Mouse (Mus musculus) forebrain, embryonic 15.5 days (tissue): ENCODE results near the gene Pfkm. TPM values are rescaled to one million over a fixed set of nuclear protein-coding genes. Genes with fewer than 3 reads are reported as not detected.

Source experiments
- ATAC-seq: fragments of 200-750 bp; cut with Nextera tagmentation; replicated peaks from 2 replicates; pipeline ENCODE4 v1.8.0; 2017; ENCODE audit warnings: mild to moderate bottlenecking, moderate TSS enrichment, moderate library complexity
- H3K27ac ChIP-seq: fragments of 300-500 bp; sonication (generic); replicated peaks from 2 replicates; pipeline ENCODE4 v1.5.1; 2015; ENCODE audit warnings: mild to moderate bottlenecking, inconsistent platforms
- H3K27me3 ChIP-seq: fragments of 300-500 bp; sonication (generic); 2 replicates; pipeline ENCODE4 v1.6.1; 2015; ENCODE audit warnings: inconsistent platforms
- H3K36me3 ChIP-seq: fragments of 300-500 bp; sonication (generic); 2 replicates; pipeline ENCODE4 v1.6.1; 2015; ENCODE audit warnings: mild to moderate bottlenecking, inconsistent platforms
- H3K4me1 ChIP-seq: fragments of 300-500 bp; sonication (generic); 2 replicates; pipeline ENCODE4 v1.6.1; 2015; ENCODE audit warnings: inconsistent platforms
- H3K4me2 ChIP-seq: fragments of 300-500 bp; sonication (generic); replicated peaks from 2 replicates; pipeline ENCODE4 v1.6.1; 2015; ENCODE audit warnings: mild to moderate bottlenecking, inconsistent platforms
- H3K4me3 ChIP-seq: fragments of 300-500 bp; sonication (generic); 2 replicates; pipeline ENCODE4 v1.5.1; 2015; ENCODE audit warnings: mild to moderate bottlenecking, inconsistent platforms
- H3K9ac ChIP-seq: fragments of 300-500 bp; sonication (generic); replicated peaks from 2 replicates; pipeline ENCODE4 v1.6.1; 2015; ENCODE audit warnings: mild to moderate bottlenecking, inconsistent platforms
- H3K9me3 ChIP-seq: fragments of 300-500 bp; sonication (generic); 2 replicates; pipeline ENCODE4 v1.6.1; 2016; ENCODE audit warnings: inconsistent platforms
- WGBS: fragments of 180-500 bp; shearing (Covaris S2); methylation state at CpG from one replicate; pipeline ENCODE4 v1.1.7; 2015; ENCODE audit warnings: mixed read lengths; 5-methylcytosine and 5-hydroxymethylcytosine counted together
- polyA plus RNA-seq: library from polyadenylated mRNA; unstranded; fragments of >200 nt; fragmentation: Nextera tagmentation; extraction: Ambion mirVana; gene quantifications from 2 replicates; pipeline ENCODE4 v1.2.1, GENCODE M21; 2015

The Pfkm gene
- polyA plus RNA-seq, 1 experiment from 2014 or later, result 84.4 TPM

DNA sequence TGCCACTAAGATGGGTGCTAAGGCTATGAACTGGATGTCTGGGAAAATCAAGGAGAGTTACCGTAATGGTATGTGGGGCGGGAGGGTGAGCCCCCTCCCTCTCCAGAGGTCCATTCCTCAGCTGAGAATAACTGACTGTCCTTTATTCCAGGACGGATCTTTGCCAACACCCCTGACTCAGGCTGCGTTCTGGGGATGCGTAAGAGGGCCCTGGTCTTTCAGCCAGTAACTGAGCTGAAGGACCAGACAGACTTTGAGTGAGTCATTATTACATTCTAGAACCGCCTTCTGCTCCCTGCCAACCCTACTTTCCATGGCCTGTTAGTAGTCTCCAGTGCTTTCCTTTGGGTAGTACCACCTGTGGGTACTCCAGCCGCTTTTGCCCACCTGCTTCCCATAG is 39.1 kb downstream of the Pfkm start:
- H3K4me2 ChIP-seq, result no peak overlapping the region
- no peak overlapping the region for H3K27ac ChIP-seq
- peaks cover 84% of the 10 kb centered on the region for H3K36me3 ChIP-seq
- no peak for ATAC-seq
- H3K4me1 ChIP-seq, result no peaks in the 10 kb centered on the region
- H3K27me3 ChIP-seq, result no peaks in the 10 kb centered on the region
- no peak overlapping the region for H3K9ac ChIP-seq
- H3K9me3 ChIP-seq, result no peaks in the 10 kb centered on the region
- H3K4me3 ChIP-seq, result no peak overlapping the region
- 93% methylated on average over 7 of the region's 7 CpGs for WGBS

DNA sequence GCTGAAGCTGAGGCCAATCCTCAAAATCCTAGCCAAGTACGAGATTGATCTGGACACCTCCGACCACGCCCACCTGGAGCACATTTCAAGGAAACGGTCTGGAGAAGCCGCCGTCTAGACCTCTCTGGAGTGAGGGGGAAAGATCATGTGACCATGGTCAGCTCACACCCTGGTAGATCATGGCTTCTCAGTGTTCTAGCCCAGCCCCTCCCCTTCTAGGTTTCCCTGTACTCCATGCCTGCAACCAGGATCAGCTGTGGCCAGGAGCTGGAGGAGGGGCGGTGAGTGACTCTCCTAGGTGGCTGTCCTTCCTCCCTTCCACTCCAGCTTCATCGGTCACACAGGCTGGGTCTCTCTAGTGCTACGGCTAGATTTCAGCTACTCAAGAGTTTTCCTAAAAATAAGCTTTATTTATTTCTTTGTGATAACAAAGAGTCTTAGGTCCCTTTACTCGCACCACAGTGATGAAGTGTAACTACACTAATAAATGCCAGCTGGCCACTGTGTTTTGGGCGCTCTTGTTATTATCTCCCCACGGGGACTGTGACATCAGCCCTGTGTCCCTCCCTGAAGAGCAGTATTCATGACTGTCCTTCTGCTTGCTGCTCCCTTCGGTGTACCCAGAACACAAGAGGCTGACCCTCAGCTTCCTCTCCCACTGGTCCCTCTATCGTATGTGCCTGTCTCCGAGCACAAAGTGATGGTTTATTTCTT is 39.7 kb downstream of the Pfkm start:
- 91% methylated on average over 15 of the region's 15 CpGs for WGBS
- H3K4me1 ChIP-seq, result no peaks in the 10 kb centered on the region
- no peak overlapping the region for H3K9ac ChIP-seq
- H3K27ac ChIP-seq, result no peak overlapping the region
- no peaks in the 10 kb centered on the region for H3K9me3 ChIP-seq
- peaks cover 88% of the 10 kb centered on the region for H3K36me3 ChIP-seq
- H3K4me2 ChIP-seq, result no peak overlapping the region
- ATAC-seq, result no peak
- no peak overlapping the region for H3K4me3 ChIP-seq
- H3K27me3 ChIP-seq, result no peaks in the 10 kb centered on the region

DNA sequence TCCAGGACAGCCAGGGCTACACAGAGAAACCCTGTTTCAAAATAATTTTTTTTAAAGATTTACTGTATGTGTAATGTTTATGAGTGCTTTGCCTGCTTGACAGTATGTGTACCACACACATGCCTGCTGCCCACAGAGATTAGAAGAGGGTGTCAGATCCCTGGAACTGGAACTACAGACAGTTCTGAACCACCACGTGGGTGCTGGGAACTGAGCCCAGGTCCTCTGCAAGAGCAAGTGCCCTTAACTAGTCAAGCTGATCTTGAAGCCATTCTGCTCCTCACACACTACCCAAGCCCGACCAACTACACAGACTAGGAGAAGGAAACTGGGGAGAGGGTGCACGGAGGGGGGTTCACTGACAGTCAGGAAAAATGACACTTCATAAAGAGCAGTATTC is 41.1 kb downstream of the Pfkm start:
- no peak for ATAC-seq
- Histone ChIP-seq H3K9ac (no peak overlapping the region), H3K4me1 (no peaks in the 10 kb centered on the region), H3K27me3 (no peaks in the 10 kb centered on the region), H3K9me3 (no peaks in the 10 kb centered on the region), H3K36me3 (peaks cover 84% of the 10 kb centered on the region), H3K27ac (no peak overlapping the region), H3K4me2 (no peak overlapping the region), H3K4me3 (no peak overlapping the region)
- 94% methylated on average over 3 of the region's 3 CpGs for whole genome bisulfite sequencing

DNA sequence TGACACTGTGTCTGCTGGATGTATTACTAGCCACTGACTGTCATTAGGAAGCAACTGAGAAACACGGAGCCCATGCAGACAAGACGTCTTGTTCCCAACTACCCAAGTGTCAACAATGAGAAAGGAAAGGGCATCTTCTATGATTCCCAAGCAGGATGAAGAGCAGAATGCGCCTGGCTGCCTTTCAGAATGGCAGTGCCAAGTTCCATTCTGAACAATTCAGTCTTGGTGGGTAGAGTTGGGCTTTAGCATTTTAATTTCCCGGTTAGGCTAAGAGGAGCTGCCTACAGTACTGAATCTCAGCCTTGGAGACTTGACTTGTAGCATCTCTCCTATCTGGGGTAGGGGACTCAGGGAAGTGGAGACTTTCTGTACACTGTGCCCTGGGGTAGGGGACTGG is 41.6 kb downstream of the Pfkm start:
- no peak overlapping the region for H3K9ac ChIP-seq
- no peaks in the 10 kb centered on the region for H3K9me3 ChIP-seq
- H3K4me1 ChIP-seq, result no peaks in the 10 kb centered on the region
- no peak overlapping the region for H3K4me2 ChIP-seq
- 90% methylated on average over 4 of the region's 4 CpGs for WGBS
- H3K4me3 ChIP-seq, result no peak overlapping the region
- H3K27me3 ChIP-seq, result no peaks in the 10 kb centered on the region
- H3K36me3 ChIP-seq, result peaks cover 83% of the 10 kb centered on the region
- no peak for ATAC-seq
- H3K27ac ChIP-seq, result no peak overlapping the region

DNA sequence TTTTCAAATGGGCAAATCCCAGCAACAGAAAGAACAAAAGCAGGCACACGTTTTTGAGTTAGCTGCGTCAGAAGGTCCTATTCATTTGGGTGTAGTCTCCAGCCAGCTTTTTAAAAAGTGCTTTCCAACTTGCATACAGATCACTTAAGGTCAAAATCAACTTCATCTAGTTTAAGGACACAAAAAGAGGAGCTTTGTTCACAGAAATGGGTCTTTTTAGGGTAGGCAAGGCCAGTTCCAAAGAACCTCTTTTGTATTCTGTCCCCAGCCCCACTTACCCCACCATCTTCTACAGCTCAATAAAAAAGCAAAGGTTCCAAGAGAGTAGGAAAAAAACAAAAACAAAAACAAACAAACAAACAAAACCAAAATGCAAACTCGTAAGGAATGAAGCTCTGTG is 42.3 kb downstream of the Pfkm start:
- 62% methylated on average over 3 of the region's 3 CpGs for WGBS
- no peak overlapping the region for H3K27ac ChIP-seq
- peaks cover 85% of the 10 kb centered on the region for H3K36me3 ChIP-seq
- no peaks in the 10 kb centered on the region for H3K4me1 ChIP-seq
- ATAC-seq, result no peak
- no peak overlapping the region for H3K4me2 ChIP-seq
- H3K27me3 ChIP-seq, result no peaks in the 10 kb centered on the region
- H3K9me3 ChIP-seq, result no peaks in the 10 kb centered on the region
- no peak overlapping the region for H3K9ac ChIP-seq
- no peak overlapping the region for H3K4me3 ChIP-seq

DNA sequence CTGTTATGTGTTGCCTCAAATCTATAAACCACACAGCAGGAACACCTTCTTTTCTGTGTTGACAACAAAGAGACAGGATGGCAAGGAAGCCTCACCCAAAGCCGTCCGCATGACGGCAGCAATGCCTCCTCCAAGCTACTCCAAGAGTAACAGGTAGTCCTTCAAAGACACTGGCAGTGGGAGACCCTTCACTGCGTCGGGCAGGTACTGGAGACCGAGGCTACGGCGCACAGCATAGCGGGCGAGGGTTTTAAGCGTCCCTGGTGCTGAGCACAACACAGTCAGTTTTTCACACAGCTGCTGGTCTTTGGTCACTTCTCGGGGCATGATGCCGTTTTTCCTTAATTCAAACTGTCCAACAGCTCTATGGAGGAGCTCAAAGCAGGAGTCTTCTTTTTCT is 43.3 kb downstream of the Pfkm start:
- H3K4me2 ChIP-seq, result no peak overlapping the region
- H3K27ac ChIP-seq, result no peak overlapping the region
- H3K9ac ChIP-seq, result no peak overlapping the region
- no peaks in the 10 kb centered on the region for H3K27me3 ChIP-seq
- no peaks in the 10 kb centered on the region for H3K4me1 ChIP-seq
- H3K36me3 ChIP-seq, result peaks cover 89% of the 10 kb centered on the region
- no peaks in the 10 kb centered on the region for H3K9me3 ChIP-seq
- no peak for ATAC-seq
- 95% methylated on average over 13 of the region's 13 CpGs for WGBS
- H3K4me3 ChIP-seq, result no peak overlapping the region

DNA sequence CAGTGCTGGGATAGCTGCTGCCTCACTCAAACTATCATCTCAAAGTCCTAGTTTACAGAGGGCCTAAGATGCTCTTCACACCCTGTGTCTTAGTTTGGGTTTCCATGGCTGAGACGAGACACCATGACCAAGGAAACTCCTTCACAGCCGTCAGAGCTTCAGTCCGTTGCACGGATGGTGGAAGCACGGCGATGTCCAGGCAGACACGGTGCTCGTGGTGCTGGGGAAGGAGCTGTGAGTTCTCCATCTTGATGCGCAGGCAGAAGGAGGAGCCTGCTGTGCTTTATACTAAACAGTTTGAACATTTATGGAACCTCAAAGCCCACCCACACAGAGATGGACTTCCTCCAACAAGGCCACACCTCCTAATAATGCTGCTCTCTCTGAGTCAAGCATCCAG is 44.5 kb downstream of the Pfkm start:
- no peak overlapping the region for H3K9ac ChIP-seq
- no peak overlapping the region for H3K27ac ChIP-seq
- peaks cover 87% of the 10 kb centered on the region for H3K36me3 ChIP-seq
- no peak overlapping the region for H3K4me2 ChIP-seq
- no peak overlapping the region for H3K4me3 ChIP-seq
- H3K4me1 ChIP-seq, result no peaks in the 10 kb centered on the region
- H3K9me3 ChIP-seq, result no peaks in the 10 kb centered on the region
- 90% methylated on average over 9 of the region's 9 CpGs for WGBS
- no peaks in the 10 kb centered on the region for H3K27me3 ChIP-seq
- no peak for ATAC-seq

DNA sequence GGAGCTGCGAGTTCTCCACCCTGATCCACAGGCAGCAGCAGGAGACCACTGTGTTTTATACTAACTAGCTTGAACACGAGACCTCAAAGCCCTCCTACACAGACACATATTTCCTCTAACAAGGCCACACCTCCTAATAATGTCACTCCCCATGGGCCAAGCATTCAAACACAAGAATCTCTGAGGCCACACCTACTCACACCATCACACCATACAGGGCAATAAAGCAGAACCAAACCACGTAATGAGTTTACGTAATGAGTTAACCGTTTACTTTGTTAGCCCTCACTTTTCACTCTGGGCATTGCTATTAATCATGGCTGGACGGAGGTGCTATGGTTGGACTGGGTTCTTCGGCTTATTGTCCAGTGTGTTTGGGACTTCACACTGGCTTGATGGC is 47.4 kb downstream of the Pfkm start:
- no peak overlapping the region for H3K27ac ChIP-seq
- ATAC-seq, result no peak
- whole genome bisulfite sequencing, result 83% methylated on average over 7 of the region's 7 CpGs
- no peak overlapping the region for H3K4me2 ChIP-seq
- no peaks in the 10 kb centered on the region for H3K9me3 ChIP-seq
- peaks cover 63% of the 10 kb centered on the region for H3K36me3 ChIP-seq
- no peak overlapping the region for H3K4me3 ChIP-seq
- H3K27me3 ChIP-seq, result no peaks in the 10 kb centered on the region
- peaks cover 8% of the 10 kb centered on the region for H3K4me1 ChIP-seq
- no peak overlapping the region for H3K9ac ChIP-seq

DNA sequence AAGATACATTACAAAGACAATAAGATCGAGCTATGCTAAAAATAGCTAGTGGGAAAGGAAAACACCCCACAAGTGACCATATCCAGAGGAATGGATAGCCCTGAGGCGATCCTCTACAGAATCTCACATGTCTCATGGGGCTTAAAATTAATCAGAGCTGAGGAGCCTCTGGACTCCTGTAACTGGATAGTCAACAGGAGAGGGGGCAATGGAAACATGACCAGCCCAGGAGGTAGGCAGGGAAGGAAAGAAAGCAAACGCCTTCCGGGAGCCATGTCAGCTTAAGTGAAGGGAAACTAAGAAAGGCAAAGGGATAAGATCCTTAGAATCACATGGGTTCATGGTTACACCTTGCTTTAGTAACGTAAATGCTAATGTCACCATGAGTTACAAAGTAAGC is 48.4 kb downstream of the Pfkm start:
- WGBS, result 93% methylated on average over 5 of the region's 5 CpGs
- Histone ChIP-seq H3K4me2 (no peak overlapping the region), H3K4me1 (peaks cover 12% of the 10 kb centered on the region), H3K27ac (no peak overlapping the region), H3K9ac (no peak overlapping the region), H3K27me3 (no peaks in the 10 kb centered on the region), H3K36me3 (peaks cover 53% of the 10 kb centered on the region), H3K4me3 (no peak overlapping the region), H3K9me3 (no peaks in the 10 kb centered on the region)
- no peak for ATAC-seq

DNA sequence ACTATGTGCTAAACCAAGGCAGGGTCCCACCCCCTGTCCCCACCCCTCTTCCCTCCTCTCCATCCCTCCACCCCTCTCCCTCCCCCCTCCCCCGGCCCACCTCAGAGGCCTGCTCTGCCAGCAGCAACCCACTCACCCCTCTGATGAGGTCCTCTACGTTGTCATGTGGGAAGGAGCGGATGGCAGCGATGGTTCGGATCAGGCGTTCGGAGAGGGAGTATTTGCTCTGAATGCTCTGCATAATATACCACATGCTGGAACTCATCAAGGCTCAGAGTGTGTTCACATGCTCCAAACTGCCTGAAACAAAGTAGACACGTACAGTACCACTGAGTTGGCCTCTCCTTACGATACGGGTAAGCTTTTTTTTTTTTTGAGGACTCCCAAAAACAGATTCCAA is 50.1 kb downstream of the Pfkm start:
- no peak overlapping the region for H3K9ac ChIP-seq
- no peak for ATAC-seq
- WGBS, result 84% methylated on average over 10 of the region's 10 CpGs

DNA sequence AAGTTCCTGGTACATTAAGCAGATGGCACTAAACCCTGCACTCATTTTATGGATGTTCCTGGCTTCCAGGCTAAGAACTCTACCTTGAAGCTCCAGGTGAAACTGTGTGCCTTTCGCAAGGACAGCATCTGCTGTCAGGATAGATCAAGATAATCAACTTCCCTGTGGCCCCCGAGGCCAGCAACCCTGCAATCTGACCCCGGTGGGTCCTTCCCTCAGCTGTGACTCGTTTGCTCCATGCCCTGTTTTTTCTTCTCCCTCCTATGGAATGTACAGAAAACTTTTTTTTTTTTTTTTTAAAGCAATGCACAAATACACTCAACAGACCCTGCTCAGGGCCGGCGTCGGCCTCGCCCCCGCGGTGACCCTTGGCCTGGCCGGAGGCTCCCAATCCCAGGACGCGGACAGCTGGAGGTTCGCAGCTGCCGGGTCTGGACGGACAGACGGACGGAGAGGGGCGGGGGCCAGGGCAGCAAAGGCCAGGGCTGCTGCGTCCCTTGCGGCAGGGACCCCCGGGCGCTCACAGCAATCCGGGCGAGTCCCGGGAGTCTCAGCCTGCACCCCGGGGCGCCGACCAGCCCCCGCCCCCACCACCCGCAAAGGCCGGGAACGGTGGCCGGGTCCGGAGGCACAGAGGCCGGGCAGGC is 52.6 kb downstream of the Pfkm start:
- H3K4me3 ChIP-seq, result peak overlapping the region; percentile 91
- peak overlapping the region; percentile 95 for H3K4me2 ChIP-seq
- H3K9me3 ChIP-seq, result no peaks in the 10 kb centered on the region
- no peaks in the 10 kb centered on the region for H3K27me3 ChIP-seq
- ATAC-seq, result no peak; the same call in 1 of the 2 replicates
- peaks cover 18% of the 10 kb centered on the region for H3K36me3 ChIP-seq
- H3K27ac ChIP-seq, result peak overlapping the region; percentile 61; the same call in 1 of the 2 replicates
- under 1% methylated on average over 33 of the region's 36 CpGs for WGBS
- H3K9ac ChIP-seq, result peak overlapping the region; percentile 90
- peaks cover 14% of the 10 kb centered on the region for H3K4me1 ChIP-seq

More for the DNA sequence above, 50.1 kb downstream of the Pfkm start:
- Histone ChIP-seq H3K4me3 (no peak overlapping the region), H3K4me1 (peaks cover 14% of the 10 kb centered on the region), H3K9me3 (no peaks in the 10 kb centered on the region), H3K27me3 (no peaks in the 10 kb centered on the region), H3K27ac (no peak overlapping the region), H3K36me3 (peaks cover 37% of the 10 kb centered on the region), H3K4me2 (no peak overlapping the region)

DNA sequence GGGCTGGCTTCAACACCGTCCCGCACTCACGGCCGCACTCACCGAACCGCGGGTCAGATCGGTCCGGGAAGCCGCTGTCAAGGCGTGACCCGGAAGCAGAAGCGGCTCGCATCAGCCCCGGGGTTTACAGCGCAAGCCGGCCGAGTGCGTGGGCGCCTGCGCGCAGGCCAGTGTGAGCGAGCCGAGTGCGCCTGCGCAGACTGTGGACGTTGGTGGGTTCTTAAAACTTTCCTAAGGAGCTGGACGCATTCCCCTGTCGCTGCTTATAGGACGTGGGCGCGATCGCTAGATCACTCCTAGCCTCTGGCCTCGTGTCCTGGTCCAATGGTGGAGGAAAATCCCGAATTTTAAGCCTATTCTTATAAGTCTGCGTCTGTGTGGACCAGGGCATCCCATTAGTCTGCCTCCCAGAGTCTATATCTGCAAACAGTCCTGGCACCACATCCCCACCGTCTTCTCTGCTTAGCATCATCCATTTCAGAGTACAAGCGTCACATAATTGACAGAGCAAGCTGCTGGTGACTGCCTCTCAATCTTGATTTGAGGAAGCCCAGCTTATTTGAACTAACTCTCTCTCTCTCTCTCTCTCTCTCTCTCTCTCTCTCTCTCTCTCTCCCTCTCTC is 53.3 kb downstream of the Pfkm start:
- peak overlapping the region; percentile 90 for H3K9ac ChIP-seq
- H3K36me3 ChIP-seq, result peaks cover 11% of the 10 kb centered on the region
- no peaks in the 10 kb centered on the region for H3K9me3 ChIP-seq
- H3K4me3 ChIP-seq, result peak overlapping the region; percentile 91
- peak overlapping the region; percentile 61; the same call in 1 of the 2 replicates for H3K27ac ChIP-seq
- peaks cover 14% of the 10 kb centered on the region for H3K4me1 ChIP-seq
- WGBS, result under 1% methylated on average over 38 of the region's 38 CpGs
- ATAC-seq, result peak; percentile 98
- peak overlapping the region; percentile 95 for H3K4me2 ChIP-seq
- H3K27me3 ChIP-seq, result no peaks in the 10 kb centered on the region
